Mouse (Mus musculus): ENCODE measurements at regions not wholly inside any gene's neighbourhood (a gene's known extent, or its start where the extent isn't known, plus 50 kb on each side); places are given as distances from the start of the nearest gene placed in this dataset.
A peak's percentile ranks its signal among the peaks of the same experiment; 100 is the strongest.

DNA sequence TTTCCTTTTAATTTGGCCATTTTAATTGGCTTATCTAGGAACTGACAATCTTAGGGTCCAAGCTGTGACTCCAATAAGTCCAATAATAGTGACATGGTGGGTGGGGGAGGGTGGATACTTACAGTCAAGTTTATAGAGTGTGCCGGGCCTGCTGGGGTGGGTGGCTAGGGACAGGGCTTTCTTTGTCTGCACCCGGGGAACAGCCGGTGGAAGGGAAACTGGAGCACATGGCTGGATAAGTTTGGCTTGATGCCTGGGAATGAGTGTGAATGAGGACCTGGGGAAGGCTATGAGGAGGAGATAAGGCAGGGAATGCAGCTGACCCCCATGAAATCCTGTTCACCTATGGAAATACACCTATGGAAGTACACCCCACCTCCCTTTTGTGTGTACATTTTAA, 81.7 kb upstream of the Cers4 start:
- 74% methylated on average over 3 of the region's 3 CpGs for WGBS
- no peaks in the 10 kb centered on the region for H3K9me3 ChIP-seq (ENCODE audit: control insufficient read depth, low read depth, low read length)
- no peak for ATAC-seq (ENCODE audit: insufficient number of reproducible peaks, insufficient read depth, low FRiP score, low read depth)
- no peaks in the 10 kb centered on the region for H3K4me1 ChIP-seq (ENCODE audit: control insufficient read depth, insufficient read depth, low read length)
- H3K4me3 ChIP-seq (ENCODE audit: low read depth, low read length): no peak overlapping the region
- H3K27ac ChIP-seq (ENCODE audit: low read length): no peak overlapping the region
- no peak overlapping the region for H3K4me2 ChIP-seq (replicated peaks; ENCODE audit: low read depth, low read length)
- no peak overlapping the region for H3K9ac ChIP-seq (replicated peaks; ENCODE audit: low read depth, low read length)
- no peaks in the 10 kb centered on the region for H3K36me3 ChIP-seq (ENCODE audit: control insufficient read depth, insufficient read depth, low read length)
- no peaks in the 10 kb centered on the region for H3K27me3 ChIP-seq (ENCODE audit: control insufficient read depth, insufficient read depth, low read length)

DNA sequence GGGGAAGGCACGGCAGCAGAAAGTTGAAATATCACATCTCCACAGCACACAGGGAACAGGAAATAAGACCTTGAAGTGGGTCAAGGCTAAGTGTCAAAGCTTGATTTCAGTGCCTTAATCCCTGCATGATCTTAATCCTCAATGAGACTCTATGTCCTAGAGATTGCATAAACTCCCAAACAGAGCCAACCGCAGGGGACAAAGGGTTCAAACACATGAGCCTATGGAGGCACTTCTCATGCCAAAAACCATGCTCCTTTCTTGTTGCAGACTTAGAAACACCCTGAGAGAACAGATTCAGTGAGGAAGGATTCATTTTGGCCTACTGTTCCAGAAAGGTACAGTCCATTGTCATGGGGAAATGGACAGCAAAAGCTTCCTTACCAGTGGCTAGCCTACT, 81.0 kb upstream of the Cers4 start:
- no peaks in the 10 kb centered on the region for H3K36me3 ChIP-seq (ENCODE audit: control insufficient read depth, insufficient read depth, low read length)
- H3K9me3 ChIP-seq (ENCODE audit: control insufficient read depth, low read depth, low read length): no peaks in the 10 kb centered on the region
- H3K4me2 ChIP-seq (replicated peaks; ENCODE audit: low read depth, low read length): no peak overlapping the region
- ATAC-seq (ENCODE audit: insufficient number of reproducible peaks, insufficient read depth, low FRiP score, low read depth): no peak
- H3K27me3 ChIP-seq (ENCODE audit: control insufficient read depth, insufficient read depth, low read length): no peaks in the 10 kb centered on the region
- H3K4me1 ChIP-seq (ENCODE audit: control insufficient read depth, insufficient read depth, low read length): no peaks in the 10 kb centered on the region
- 87% methylated on average over 2 of the region's 2 CpGs for WGBS
- H3K27ac ChIP-seq (ENCODE audit: low read length): no peak overlapping the region
- no peak overlapping the region for H3K4me3 ChIP-seq (ENCODE audit: low read depth, low read length)
- H3K9ac ChIP-seq (replicated peaks; ENCODE audit: low read depth, low read length): no peak overlapping the region

DNA sequence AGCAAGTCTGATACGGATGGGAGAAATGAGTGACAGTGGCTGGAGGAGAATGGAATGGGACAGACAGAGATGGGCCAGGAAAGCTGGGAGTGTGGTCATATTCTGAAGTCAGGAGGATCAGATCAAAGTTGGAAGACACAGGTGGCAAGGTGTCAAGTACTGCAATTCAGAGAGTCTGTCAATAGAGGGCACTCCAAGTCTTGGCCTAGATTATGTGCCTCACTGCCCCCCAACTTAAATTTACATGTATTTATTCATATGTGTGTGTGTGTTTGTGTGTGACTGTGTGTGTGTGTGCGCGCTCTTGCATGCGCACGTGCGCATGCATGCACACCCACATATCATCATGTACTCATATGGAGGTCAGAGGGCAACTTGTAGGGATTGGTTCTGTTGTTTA, 79.6 kb upstream of the Cers4 start:
- no peak overlapping the region for H3K27ac ChIP-seq (ENCODE audit: low read length)
- no peaks in the 10 kb centered on the region for H3K4me1 ChIP-seq (ENCODE audit: control insufficient read depth, insufficient read depth, low read length)
- no peak overlapping the region for H3K4me2 ChIP-seq (replicated peaks; ENCODE audit: low read depth, low read length)
- no peaks in the 10 kb centered on the region for H3K9me3 ChIP-seq (ENCODE audit: control insufficient read depth, low read depth, low read length)
- ATAC-seq (ENCODE audit: insufficient number of reproducible peaks, insufficient read depth, low FRiP score, low read depth): no peak
- 59% methylated on average over 6 of the region's 6 CpGs for WGBS
- H3K9ac ChIP-seq (replicated peaks; ENCODE audit: low read depth, low read length): no peak overlapping the region
- H3K36me3 ChIP-seq (ENCODE audit: control insufficient read depth, insufficient read depth, low read length): no peaks in the 10 kb centered on the region
- no peak overlapping the region for H3K4me3 ChIP-seq (ENCODE audit: low read depth, low read length)
- no peaks in the 10 kb centered on the region for H3K27me3 ChIP-seq (ENCODE audit: control insufficient read depth, insufficient read depth, low read length)

DNA sequence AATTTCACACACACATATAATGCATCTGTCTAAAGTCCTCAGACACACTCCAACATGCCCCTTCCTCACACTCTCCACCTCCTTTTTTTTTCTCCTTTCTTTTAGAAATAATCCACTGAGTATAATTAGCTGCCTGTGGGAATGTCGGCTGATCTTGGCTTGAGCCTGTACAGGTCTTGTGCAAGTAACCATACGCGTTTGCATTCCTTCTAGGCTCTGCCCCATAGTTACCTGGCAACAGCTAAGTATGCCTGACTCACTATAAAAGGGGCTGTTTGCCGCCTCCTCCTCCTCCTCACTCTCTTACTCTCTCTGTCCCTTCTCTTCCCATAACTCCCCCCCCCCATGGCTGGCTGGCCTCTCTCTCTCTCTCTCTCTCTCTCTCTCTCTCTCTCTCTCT, 79.1 kb upstream of the Cers4 start:
- no peak overlapping the region for H3K4me3 ChIP-seq (ENCODE audit: low read depth, low read length)
- 21% methylated on average over 4 of the region's 4 CpGs for WGBS
- no peaks in the 10 kb centered on the region for H3K27me3 ChIP-seq (ENCODE audit: control insufficient read depth, insufficient read depth, low read length)
- ATAC-seq (ENCODE audit: insufficient number of reproducible peaks, insufficient read depth, low FRiP score, low read depth): peak; percentile 72; the same call in 1 of the 2 replicates
- H3K9ac ChIP-seq (replicated peaks; ENCODE audit: low read depth, low read length): no peak overlapping the region
- H3K4me2 ChIP-seq (replicated peaks; ENCODE audit: low read depth, low read length): no peak overlapping the region
- no peaks in the 10 kb centered on the region for H3K9me3 ChIP-seq (ENCODE audit: control insufficient read depth, low read depth, low read length)
- H3K36me3 ChIP-seq (ENCODE audit: control insufficient read depth, insufficient read depth, low read length): no peaks in the 10 kb centered on the region
- H3K4me1 ChIP-seq (ENCODE audit: control insufficient read depth, insufficient read depth, low read length): no peaks in the 10 kb centered on the region
- no peak overlapping the region for H3K27ac ChIP-seq (ENCODE audit: low read length)

DNA sequence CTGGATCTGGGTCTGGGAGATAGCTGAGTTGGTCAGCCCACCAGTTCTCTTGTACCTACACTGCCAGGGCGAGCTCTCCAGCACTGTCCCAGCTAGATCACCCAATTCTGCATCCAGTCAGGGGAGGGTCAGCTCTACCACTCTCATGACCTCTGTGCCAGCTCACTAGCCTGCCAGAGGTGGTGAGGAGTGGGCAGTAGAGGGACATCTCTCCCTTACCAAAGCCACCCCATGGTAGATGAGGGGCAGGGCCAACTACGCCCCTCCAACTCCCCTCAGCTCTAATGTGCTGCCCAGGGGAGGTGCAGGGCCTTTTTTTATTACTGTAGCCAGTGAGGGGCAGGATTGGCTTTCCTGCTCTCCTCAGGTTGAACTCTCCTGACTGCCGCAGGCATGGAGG, 75.7 kb upstream of the Cers4 start:
- H3K4me3 ChIP-seq (ENCODE audit: low read depth, low read length): no peak overlapping the region
- WGBS: 74% methylated on average over 3 of the region's 3 CpGs
- H3K4me1 ChIP-seq (ENCODE audit: control insufficient read depth, insufficient read depth, low read length): no peaks in the 10 kb centered on the region
- H3K9me3 ChIP-seq (ENCODE audit: control insufficient read depth, low read depth, low read length): no peaks in the 10 kb centered on the region
- H3K9ac ChIP-seq (replicated peaks; ENCODE audit: low read depth, low read length): no peak overlapping the region
- no peak overlapping the region for H3K4me2 ChIP-seq (replicated peaks; ENCODE audit: low read depth, low read length)
- no peaks in the 10 kb centered on the region for H3K27me3 ChIP-seq (ENCODE audit: control insufficient read depth, insufficient read depth, low read length)
- no peaks in the 10 kb centered on the region for H3K36me3 ChIP-seq (ENCODE audit: control insufficient read depth, insufficient read depth, low read length)
- H3K27ac ChIP-seq (ENCODE audit: low read length): no peak overlapping the region
- no peak for ATAC-seq (ENCODE audit: insufficient number of reproducible peaks, insufficient read depth, low FRiP score, low read depth)

DNA sequence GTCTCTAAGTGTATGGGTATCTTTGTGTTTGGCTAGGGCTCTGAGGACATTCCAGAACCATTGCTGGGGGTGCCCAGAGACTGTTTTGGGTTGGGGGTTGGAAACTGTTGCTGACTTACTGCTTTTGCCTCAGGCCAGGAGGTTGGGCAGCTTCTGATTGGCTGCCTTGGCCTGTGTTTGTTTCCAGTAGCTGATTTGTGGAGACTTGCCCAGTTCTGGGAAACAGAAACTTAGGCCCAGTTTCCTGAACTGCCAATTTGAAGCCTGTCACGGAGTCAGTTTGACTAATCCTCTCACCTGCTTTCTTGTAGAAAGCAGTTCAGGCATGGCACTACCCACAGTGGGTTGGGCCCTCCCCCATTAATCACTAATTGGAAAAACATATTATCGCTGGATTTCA, 59.7 kb upstream of the Cers4 start:
- no peak overlapping the region for H3K4me2 ChIP-seq (replicated peaks; ENCODE audit: low read depth, low read length)
- 76% methylated on average over 2 of the region's 2 CpGs for WGBS
- ATAC-seq (ENCODE audit: insufficient number of reproducible peaks, insufficient read depth, low FRiP score, low read depth): no peak

DNA sequence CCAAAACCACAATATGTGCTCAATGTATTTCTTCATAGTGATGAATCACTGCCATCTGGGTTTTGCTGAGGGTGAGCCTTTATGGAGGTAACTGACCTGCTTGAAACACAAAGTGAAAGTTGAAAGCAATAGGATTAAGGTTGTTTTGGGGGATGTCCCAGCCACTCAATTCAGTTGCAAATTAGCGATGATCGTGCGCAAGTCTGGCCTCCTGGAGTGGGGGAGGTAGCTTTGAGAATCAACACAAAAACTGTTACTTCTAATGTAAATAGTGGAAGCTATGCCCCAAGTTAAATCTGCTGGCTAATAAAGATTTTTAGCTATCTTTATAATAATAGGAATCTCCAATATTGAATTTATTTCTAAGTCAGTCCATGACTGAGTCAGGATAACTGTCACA, 56.3 kb upstream of the Cers4 start:
- Histone ChIP-seq H3K4me2 (replicated peaks; ENCODE audit: low read depth, low read length) (no peak overlapping the region), H3K36me3 (ENCODE audit: control insufficient read depth, insufficient read depth, low read length) (no peaks in the 10 kb centered on the region), H3K4me1 (ENCODE audit: control insufficient read depth, insufficient read depth, low read length) (no peaks in the 10 kb centered on the region), H3K4me3 (ENCODE audit: low read depth, low read length) (no peak overlapping the region), H3K9ac (replicated peaks; ENCODE audit: low read depth, low read length) (no peak overlapping the region), H3K27me3 (ENCODE audit: control insufficient read depth, insufficient read depth, low read length) (no peaks in the 10 kb centered on the region), H3K9me3 (ENCODE audit: control insufficient read depth, low read depth, low read length) (no peaks in the 10 kb centered on the region), H3K27ac (ENCODE audit: low read length) (no peak overlapping the region)
- whole genome bisulfite sequencing: 81% methylated on average over 3 of the region's 3 CpGs
- no peak for ATAC-seq (ENCODE audit: insufficient number of reproducible peaks, insufficient read depth, low FRiP score, low read depth)

More for the DNA sequence above, 59.7 kb upstream of the Cers4 start:
- Histone ChIP-seq H3K4me1 (ENCODE audit: control insufficient read depth, insufficient read depth, low read length) (no peaks in the 10 kb centered on the region), H3K27me3 (ENCODE audit: control insufficient read depth, insufficient read depth, low read length) (no peaks in the 10 kb centered on the region), H3K9ac (replicated peaks; ENCODE audit: low read depth, low read length) (no peak overlapping the region), H3K27ac (ENCODE audit: low read length) (no peak overlapping the region), H3K4me3 (ENCODE audit: low read depth, low read length) (no peak overlapping the region), H3K36me3 (ENCODE audit: control insufficient read depth, insufficient read depth, low read length) (no peaks in the 10 kb centered on the region), H3K9me3 (ENCODE audit: control insufficient read depth, low read depth, low read length) (no peaks in the 10 kb centered on the region)

All from stomach, embryonic 14.5 days (tissue).